Mouse (Mus musculus) left cerebral cortex, adult 11 months (tissue): Measurements from ENCODE around the gene D430041D05Rik.

Experiments
- DNase-seq: peaks from one replicate; pipeline ENCODE4 v3.0.0; 2022; ENCODE audit warnings: low spot score

Gene D430041D05Rik

DNA sequence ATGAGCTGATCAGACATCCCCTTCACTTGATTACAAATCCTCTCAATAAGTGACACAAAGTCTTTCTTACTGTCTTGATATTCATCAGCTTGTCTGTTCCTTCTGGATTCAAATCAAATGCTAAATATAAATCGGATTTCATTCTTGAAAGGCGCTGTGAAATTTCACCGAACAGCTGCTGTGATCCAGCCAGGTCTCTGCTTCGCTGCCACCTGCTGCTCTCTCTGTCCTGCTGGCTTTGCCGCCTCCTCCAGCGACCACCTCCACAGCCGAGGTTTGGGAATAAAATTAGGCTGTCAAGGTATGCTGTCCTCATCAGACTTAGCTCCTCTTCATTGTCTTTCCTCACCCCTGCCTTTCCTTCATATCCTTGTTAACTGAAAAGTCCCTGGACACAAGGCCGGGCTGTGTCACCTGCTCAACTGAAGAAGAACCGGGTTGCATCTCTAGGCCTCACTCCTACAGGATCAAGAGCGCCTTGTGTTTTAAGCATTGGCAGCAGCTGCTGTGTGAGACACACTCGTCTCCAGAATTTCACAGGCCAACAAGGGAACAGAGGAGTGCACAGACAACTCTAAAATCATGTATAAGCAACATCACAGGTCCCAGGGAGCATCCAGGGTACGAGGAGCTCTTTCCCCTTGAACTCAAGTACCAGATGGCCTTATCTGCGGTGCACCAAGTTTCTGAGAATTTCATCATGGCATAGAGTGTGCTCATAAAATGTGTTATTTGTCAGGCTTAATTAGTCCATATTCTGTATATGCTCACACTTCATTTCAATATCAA lies 59.2 kb downstream of the D430041D05Rik start:
- DNase-seq: no peak

DNA sequence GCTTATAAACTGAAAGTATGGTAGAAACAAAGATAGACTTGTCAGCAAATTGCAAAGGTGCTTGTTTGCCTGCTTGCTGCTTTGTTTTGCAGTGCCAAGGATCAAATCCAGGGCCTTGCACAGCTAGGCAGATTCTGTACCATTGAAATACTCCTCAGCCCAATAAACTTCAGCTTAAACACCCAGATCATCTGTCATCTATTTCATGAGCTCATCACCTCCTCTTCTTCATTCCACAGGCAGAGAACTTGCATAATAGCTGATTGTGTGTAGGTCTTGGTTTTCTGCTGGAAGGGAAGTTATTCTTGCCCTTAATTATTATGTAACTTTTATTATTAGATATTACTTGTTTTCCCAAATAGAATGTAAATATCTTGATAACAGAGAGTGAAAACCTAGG lies 73.2 kb downstream of the D430041D05Rik start:
- DNase-seq: no peak

GRCm38 (mm10) chr2:104335824-104336223 lies 75.0 kb downstream of the D430041D05Rik start:
- DNase-seq: no peak

DNA sequence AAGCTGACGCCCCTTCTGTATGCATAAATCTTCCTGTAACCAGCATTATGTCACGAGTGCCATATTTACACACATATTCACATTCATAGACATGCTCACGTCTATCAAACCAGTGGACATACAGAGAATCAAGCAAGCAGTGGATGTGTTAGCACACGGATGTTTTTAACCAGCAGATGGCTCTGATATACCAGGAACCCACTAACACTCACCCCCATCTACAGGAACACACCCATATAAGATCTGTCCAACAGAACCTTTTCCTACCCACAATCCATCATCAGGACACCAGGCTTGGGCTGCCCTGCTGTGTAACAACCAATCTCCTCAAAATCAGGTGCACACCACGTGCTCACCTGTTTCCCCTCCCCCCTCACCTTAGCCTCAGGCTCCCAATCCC lies 76.9 kb downstream of the D430041D05Rik start:
- no peak for DNase-seq

DNA sequence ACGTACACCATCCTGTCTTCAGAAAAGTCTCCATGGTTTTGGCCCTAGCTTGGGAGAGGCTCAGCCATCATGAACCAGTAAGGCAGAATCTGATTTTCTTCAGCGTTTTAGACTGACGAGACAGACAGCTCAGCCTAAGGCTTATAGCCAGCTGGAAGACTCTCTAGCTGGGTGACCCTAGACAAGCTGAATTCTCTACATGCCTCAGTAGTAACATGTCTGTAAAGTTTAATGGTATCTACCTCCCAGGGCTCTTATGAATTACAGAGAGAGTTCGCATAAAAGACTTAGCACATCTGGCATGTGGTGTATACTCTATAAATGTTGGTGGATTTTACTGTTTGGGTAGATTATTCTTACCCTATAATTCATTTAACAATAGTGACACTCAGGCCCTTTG lies 78.1 kb downstream of the D430041D05Rik start:
- no peak for DNase-seq

DNA sequence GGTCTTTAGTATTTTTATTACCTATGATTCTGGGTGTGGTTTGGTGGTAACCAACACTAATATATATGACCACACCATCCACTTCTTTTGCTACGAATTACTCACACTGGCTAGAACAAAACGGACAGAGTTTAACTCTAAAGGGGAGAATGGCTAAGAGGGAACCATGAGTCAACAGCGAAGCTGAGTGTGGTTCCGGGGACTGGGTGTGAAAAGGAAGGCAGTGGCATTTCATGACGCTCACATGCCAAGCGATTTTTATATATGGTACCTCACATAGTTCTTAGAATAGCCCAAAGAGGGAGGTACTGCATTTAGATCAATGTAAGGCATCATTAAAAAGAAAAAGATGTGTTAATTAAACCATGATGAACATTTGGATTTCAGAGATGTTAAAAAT lies 79.6 kb downstream of the D430041D05Rik start:
- no peak for DNase-seq

- DNase-seq: no peak
These were observed 83.6 kb downstream of the D430041D05Rik start for GRCm38 (mm10) chr2:104327116-104327794.

GRCm38 (mm10) chr2:104323773-104324172 lies 87.0 kb downstream of the D430041D05Rik start:
- DNase-seq: no peak

DNA sequence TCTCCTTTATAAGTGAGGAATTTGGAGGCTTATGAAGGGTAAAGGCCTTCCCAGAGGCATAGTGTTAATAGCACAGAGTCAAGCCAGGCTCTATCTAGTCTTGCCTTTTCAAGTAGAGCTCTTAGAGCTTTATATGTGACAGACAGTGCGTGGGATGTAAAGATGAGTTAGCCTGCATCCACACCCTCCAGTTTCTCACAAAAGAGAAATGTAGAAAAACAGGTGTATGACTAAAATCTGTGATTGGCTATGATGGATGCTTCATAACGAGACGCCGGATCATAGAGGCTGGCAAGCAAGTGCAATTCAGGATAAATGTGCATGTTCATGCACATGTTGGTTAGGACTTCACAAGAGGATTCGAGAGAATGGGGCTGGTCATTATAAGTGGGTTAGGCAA lies 87.5 kb downstream of the D430041D05Rik start:
- no peak for DNase-seq

- DNase-seq: no peak
These were observed 90.7 kb downstream of the D430041D05Rik start for GRCm38 (mm10) chr2:104320061-104320624.

- DNase-seq: no peak
These were observed 91.4 kb downstream of the D430041D05Rik start for GRCm38 (mm10) chr2:104319443-104319842.

- DNase-seq: peak; percentile 68
These were observed 91.9 kb downstream of the D430041D05Rik start for GRCm38 (mm10) chr2:104318881-104319280.

GRCm38 (mm10) chr2:104318259-104318658 lies 92.6 kb downstream of the D430041D05Rik start:
- DNase-seq: no peak

- DNase-seq: no peak
These were observed 93.2 kb downstream of the D430041D05Rik start for GRCm38 (mm10) chr2:104317631-104318030.

GRCm38 (mm10) chr2:104316483-104316882 lies 94.3 kb downstream of the D430041D05Rik start:
- no peak for DNase-seq

GRCm38 (mm10) chr2:104313246-104313645 lies 97.6 kb downstream of the D430041D05Rik start:
- no peak for DNase-seq

DNA sequence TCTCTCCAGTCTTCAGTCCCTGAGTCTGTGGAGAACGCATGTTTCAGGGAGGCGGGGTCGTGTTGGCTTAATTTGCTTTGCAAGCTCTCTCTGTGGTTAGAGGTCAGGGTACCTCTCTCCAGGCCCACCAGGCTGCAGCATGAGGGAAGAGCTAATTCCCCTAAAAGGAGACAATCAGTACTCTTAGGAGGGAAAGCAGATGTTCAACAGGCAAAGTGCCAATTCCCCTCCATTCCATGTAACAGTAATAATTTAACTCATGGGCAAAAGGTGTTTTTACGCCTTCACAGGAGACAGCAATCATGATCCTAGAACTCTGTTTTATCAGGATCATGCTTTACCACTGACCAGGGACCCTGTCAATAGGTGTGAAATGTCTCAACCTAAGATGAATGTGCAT lies 103.7 kb downstream of the D430041D05Rik start:
- DNase-seq: no peak

- no peak for DNase-seq
These were observed 105.1 kb downstream of the D430041D05Rik start for GRCm38 (mm10) chr2:104305722-104306121.

GRCm38 (mm10) chr2:104299912-104300311 lies 110.9 kb downstream of the D430041D05Rik start:
- DNase-seq: no peak

- DNase-seq: no peak
These were observed 111.7 kb downstream of the D430041D05Rik start for GRCm38 (mm10) chr2:104299160-104299559.

GRCm38 (mm10) chr2:104286821-104287220 lies 124.0 kb downstream of the D430041D05Rik start:
- DNase-seq: no peak

- no peak for DNase-seq
These were observed 127.3 kb downstream of the D430041D05Rik start for GRCm38 (mm10) chr2:104283401-104283955.

GRCm38 (mm10) chr2:104282835-104283234 lies 128.0 kb downstream of the D430041D05Rik start:
- no peak for DNase-seq
